Comparison of ENCODE assay signal across 14 mouse cellular contexts in genomic region chr16:7447718-7448649, GRCm38 (mm10).
DNase-seq lines count a peak whose midpoint lies in the region; ATAC-seq and TF ChIP-seq lines count a peak whose summit lies in the region.
"Had no signal": no experiment of that assay in that cellular context is flagged by ENCODE, and none has a peak within 500 bp of the region (broad histone marks: within the 10 kb centered on the region; RNA-seq: fewer than 3 reads in every experiment).

No protein-coding gene starts in this region.

- ATAC-seq in midbrain, embryonic 13.5 days, result peak; percentile 53; the same call in 1 of the 2 replicates
- ATAC-seq in midbrain, embryonic 16.5 days, result no peak
- peak; percentile 97 for ATAC-seq in forebrain, embryonic 13.5 days
- no peak for ATAC-seq in midbrain, embryonic 14.5 days (ENCODE audit: low FRiP score, low TSS enrichment)
- ATAC-seq: lung, postnatal 0 days had no signal

- H3K27me3 ChIP-seq in kidney, adult 2 months (replicated peaks; ENCODE audit: control insufficient read depth, insufficient read depth, low read length), result no peaks in the 10 kb centered on the region
- H3K27me3 ChIP-seq in midbrain, embryonic 13.5 days, result no peaks in the 10 kb centered on the region
- no peaks in the 10 kb centered on the region for H3K27me3 ChIP-seq in midbrain, embryonic 16.5 days (ENCODE audit: control insufficient read depth, insufficient read depth, low read depth, low read length)
- H3K27me3 ChIP-seq in forebrain, embryonic 13.5 days, result no peaks in the 10 kb centered on the region
- H3K27me3 ChIP-seq in midbrain, embryonic 14.5 days (ENCODE audit: control insufficient read depth, insufficient read depth, low read length), result no peaks in the 10 kb centered on the region

- intact Hi-C loops in left cerebral cortex, adult 2 months (cut with DNase I), result no loop called here

- no peaks in the 10 kb centered on the region; the same call in 1 of the 2 replicates for H3K4me1 ChIP-seq in kidney, adult 2 months (ENCODE audit: control insufficient read depth, insufficient read depth, low read length)
- peaks cover 11% of the 10 kb centered on the region; the same call in 1 of the 2 replicates for H3K4me1 ChIP-seq in midbrain, embryonic 13.5 days (replicated peaks)
- H3K4me1 ChIP-seq in midbrain, embryonic 16.5 days (ENCODE audit: control insufficient read depth, insufficient read depth, low read length), result peaks cover 6% of the 10 kb centered on the region
- peaks cover 28% of the 10 kb centered on the region for H3K4me1 ChIP-seq in forebrain, embryonic 13.5 days
- no peaks in the 10 kb centered on the region for H3K4me1 ChIP-seq in midbrain, embryonic 14.5 days (ENCODE audit: control insufficient read depth, insufficient read depth, low read length)

- 60% methylated on average over 8 of the region's 8 CpGs for WGBS in kidney, adult 2 months
- WGBS in midbrain, embryonic 13.5 days, result 55% methylated on average over 8 of the region's 8 CpGs
- 52% methylated on average over 8 of the region's 8 CpGs for WGBS in midbrain, embryonic 16.5 days
- 25% methylated on average over 8 of the region's 8 CpGs for WGBS in forebrain, embryonic 13.5 days
- WGBS in midbrain, embryonic 14.5 days, result 61% methylated on average over 8 of the region's 8 CpGs

- H3K9ac ChIP-seq in midbrain, embryonic 13.5 days (replicated peaks), result no peak overlapping the region
- no peak overlapping the region for H3K9ac ChIP-seq in midbrain, embryonic 16.5 days (ENCODE audit: low read depth, low read length)
- no peak overlapping the region for H3K9ac ChIP-seq in forebrain, embryonic 13.5 days
- H3K9ac ChIP-seq in midbrain, embryonic 14.5 days (replicated peaks; ENCODE audit: low read length), result no peak overlapping the region

- no peaks in the 10 kb centered on the region for H3K36me3 ChIP-seq in kidney, adult 2 months (ENCODE audit: control insufficient read depth, insufficient read depth, low read length)
- no peaks in the 10 kb centered on the region for H3K36me3 ChIP-seq in midbrain, embryonic 13.5 days
- no peaks in the 10 kb centered on the region for H3K36me3 ChIP-seq in midbrain, embryonic 16.5 days (ENCODE audit: control insufficient read depth, insufficient read depth, low read length)
- H3K36me3 ChIP-seq in forebrain, embryonic 13.5 days (ENCODE audit: poor library complexity, severe bottlenecking), result no peaks in the 10 kb centered on the region
- H3K36me3 ChIP-seq in midbrain, embryonic 14.5 days (ENCODE audit: control insufficient read depth, insufficient read depth, low read length), result no peaks in the 10 kb centered on the region

- no peak overlapping the region for H3K4me3 ChIP-seq in kidney, adult 2 months (ENCODE audit: insufficient read depth, low read depth, low read length)
- no peak overlapping the region for H3K4me3 ChIP-seq in midbrain, embryonic 13.5 days (replicated peaks)
- H3K4me3 ChIP-seq in midbrain, embryonic 16.5 days (ENCODE audit: low read depth, low read length), result no peak overlapping the region
- H3K4me3 ChIP-seq in forebrain, embryonic 13.5 days, result no peak overlapping the region
- H3K4me3 ChIP-seq in midbrain, embryonic 14.5 days (replicated peaks; ENCODE audit: low read depth, low read length), result no peak overlapping the region
- H3K4me3 ChIP-seq in left cerebral cortex, adult 2 months, result no peak overlapping the region
- H3K4me3 ChIP-seq: heart, adult 2 months had no signal

- TF ChIP-seq POLR2A in kidney, adult 2 months (IDR thresholded peaks at IDR 0.05; ENCODE audit: low read depth, low read length), result no peak

- no peak overlapping the region for H3K4me2 ChIP-seq in midbrain, embryonic 13.5 days (replicated peaks)
- H3K4me2 ChIP-seq in midbrain, embryonic 16.5 days (ENCODE audit: low read length), result no peak overlapping the region
- H3K4me2 ChIP-seq in forebrain, embryonic 13.5 days, result peak overlapping the region; percentile 4; the same call in 1 of the 2 replicates
- H3K4me2 ChIP-seq in midbrain, embryonic 14.5 days (ENCODE audit: low read length), result no peak overlapping the region

- TF ChIP-seq CTCF in kidney, adult 2 months (conservative IDR thresholded peaks at IDR 0.05; ENCODE audit: insufficient read depth, insufficient read length, low read depth, low read length), result no peak
- TF ChIP-seq CTCF in left cerebral cortex, adult 2 months (IDR thresholded peaks at IDR 0.05), result no peak

- no peaks in the 10 kb centered on the region for H3K9me3 ChIP-seq in midbrain, embryonic 13.5 days
- H3K9me3 ChIP-seq in midbrain, embryonic 16.5 days (replicated peaks; ENCODE audit: control insufficient read depth, low read length, poor library complexity, severe bottlenecking), result no peaks in the 10 kb centered on the region
- no peaks in the 10 kb centered on the region for H3K9me3 ChIP-seq in forebrain, embryonic 13.5 days (replicated peaks)
- no peaks in the 10 kb centered on the region for H3K9me3 ChIP-seq in midbrain, embryonic 14.5 days (ENCODE audit: control insufficient read depth, low read length)

- H3K27ac ChIP-seq in kidney, adult 2 months (ENCODE audit: insufficient read depth, low read depth, low read length), result no peak overlapping the region
- no peak overlapping the region for H3K27ac ChIP-seq in midbrain, embryonic 13.5 days
- no peak overlapping the region for H3K27ac ChIP-seq in midbrain, embryonic 16.5 days (ENCODE audit: low read length)
- peak overlapping the region; percentile 84 for H3K27ac ChIP-seq in forebrain, embryonic 13.5 days
- 0 out of 2 replicates have a peak overlapping the region, but pooled peaks have one; percentile 2 for H3K27ac ChIP-seq in midbrain, embryonic 14.5 days (replicated peaks; ENCODE audit: low read depth, low read length)
- H3K27ac ChIP-seq in left cerebral cortex, adult 2 months, result no peak overlapping the region
- H3K27ac ChIP-seq: heart, adult 2 months had no signal

- DNase-seq in kidney, adult 2 months, result peak; percentile 5
- DNase-seq in kidney, adult 11 months, result no peak
- DNase-seq in midbrain, embryonic 14.5 days, result peak; percentile 44
- no peak for DNase-seq in left cerebral cortex, adult 2 months (ENCODE audit: extremely low spot score in 1 of 2, low spot score in 2 of 2)
- no peak for DNase-seq in embryo, embryonic 11 days
- DNase-seq: adrenal gland, postnatal 25 days; layer of hippocampus, adult 9-11 months; liver; thymus, adult 2 months had no signal

Comparison
In these comparisons a context has a peak if more than half of its experiments do, and no peak if none do; other contexts are left out.
1. DNase-seq: peak in kidney, adult 2 months (single experiment) and midbrain, embryonic 14.5 days (single experiment); none in kidney, adult 11 months (single experiment), left cerebral cortex, adult 2 months (0 of 2) and embryo, embryonic 11 days (single experiment).
2. H3K27ac ChIP-seq: peak in forebrain, embryonic 13.5 days (single experiment) and midbrain, embryonic 14.5 days (single experiment); none in kidney, adult 2 months (single experiment), midbrain, embryonic 13.5 days (single experiment), midbrain, embryonic 16.5 days (single experiment) and left cerebral cortex, adult 2 months (single experiment).
3. ATAC-seq: peak in midbrain, embryonic 13.5 days (single experiment) and forebrain, embryonic 13.5 days (single experiment); none in midbrain, embryonic 16.5 days (single experiment) and midbrain, embryonic 14.5 days (single experiment).